Mouse (Mus musculus): ENCODE measurements at regions not wholly inside any gene's neighbourhood (a gene's known extent, or its start where the extent isn't known, plus 50 kb on each side); places are given as distances from the start of the nearest gene placed in this dataset.

DNA sequence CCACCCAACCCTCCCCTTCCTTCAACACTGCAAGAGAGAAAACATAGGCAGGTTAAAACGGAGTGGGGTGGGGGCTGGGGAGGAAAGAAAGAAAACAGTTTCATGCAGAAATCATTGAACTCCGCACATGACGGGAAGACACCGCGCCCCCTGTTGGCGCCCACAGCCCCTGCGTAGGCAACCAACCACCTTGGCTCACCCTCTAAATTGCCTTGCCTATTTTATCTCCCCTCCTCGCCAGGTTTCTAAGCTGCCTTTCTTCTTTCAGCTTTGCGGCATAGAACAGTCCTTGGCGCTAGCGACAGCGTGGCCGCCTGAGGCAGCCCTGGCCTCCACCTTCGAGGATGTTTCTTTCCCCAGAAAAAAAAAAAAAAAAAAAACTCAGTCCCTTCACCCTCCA is 211.1 kb upstream of the H2al1a start:
- H3K4me2 ChIP-seq = peak overlapping the region; percentile 53
- H3K4me1 ChIP-seq (replicated peaks) = no peaks in the 10 kb centered on the region
- H3K27ac ChIP-seq (ENCODE audit: poor library complexity, severe bottlenecking) = no peak overlapping the region
- H3K4me3 ChIP-seq = peak overlapping the region; percentile 12; the same call in 1 of the 2 replicates
- 11% methylated on average over 10 of the region's 14 CpGs for WGBS
- H3K9me3 ChIP-seq (replicated peaks) = no peaks in the 10 kb centered on the region
- ATAC-seq (ENCODE audit: insufficient number of reproducible peaks, low FRiP score) = no peak
- H3K27me3 ChIP-seq (replicated peaks) = no peaks in the 10 kb centered on the region
- H3K36me3 ChIP-seq = no peaks in the 10 kb centered on the region
- no peak overlapping the region for H3K9ac ChIP-seq

- Histone ChIP-seq H3K9me3 (replicated peaks) (no peaks in the 10 kb centered on the region), H3K36me3 (no peaks in the 10 kb centered on the region), H3K27me3 (replicated peaks) (no peaks in the 10 kb centered on the region), H3K27ac (ENCODE audit: poor library complexity, severe bottlenecking) (no peak overlapping the region), H3K4me1 (replicated peaks) (no peaks in the 10 kb centered on the region), H3K9ac (no peak overlapping the region), H3K4me2 (peak overlapping the region; percentile 53), H3K4me3 (peak overlapping the region; percentile 12; the same call in 1 of the 2 replicates)
- WGBS = 29% methylated on average over 10 of the region's 10 CpGs
- no peak for ATAC-seq (ENCODE audit: insufficient number of reproducible peaks, low FRiP score)
Observed at GRCm38 (mm10) chrX:11088506-11088905, 210.6 kb upstream of the H2al1a start.

DNA sequence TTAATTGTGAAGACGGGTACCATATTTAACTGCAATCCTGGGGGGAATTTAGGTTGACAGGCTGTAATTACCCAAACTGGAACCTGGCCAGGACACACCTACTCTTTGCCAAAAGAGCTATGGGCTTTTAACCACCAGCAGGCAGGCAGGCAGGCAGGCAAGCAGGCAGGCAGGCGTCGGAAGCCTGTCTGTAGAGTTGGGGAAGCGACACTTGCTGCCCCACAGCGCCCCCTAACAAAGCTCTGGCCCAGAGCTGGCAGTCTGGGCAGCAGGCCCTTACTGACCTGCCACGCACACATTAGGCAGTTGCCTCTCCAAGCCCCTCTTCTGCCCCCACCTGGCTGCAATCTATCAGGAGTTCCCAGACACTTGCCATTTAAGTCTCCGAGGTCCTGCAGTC is 208.6 kb upstream of the H2al1a start:
- no peak overlapping the region for H3K4me3 ChIP-seq
- H3K9me3 ChIP-seq (replicated peaks) = no peaks in the 10 kb centered on the region
- H3K9ac ChIP-seq = no peak overlapping the region
- no peaks in the 10 kb centered on the region for H3K36me3 ChIP-seq
- no peaks in the 10 kb centered on the region for H3K27me3 ChIP-seq (replicated peaks)
- no peak overlapping the region for H3K27ac ChIP-seq (ENCODE audit: poor library complexity, severe bottlenecking)
- ATAC-seq (ENCODE audit: insufficient number of reproducible peaks, low FRiP score) = no peak
- 29% methylated on average over 7 of the region's 7 CpGs for WGBS
- H3K4me2 ChIP-seq = no peak overlapping the region
- H3K4me1 ChIP-seq (replicated peaks) = no peaks in the 10 kb centered on the region

DNA sequence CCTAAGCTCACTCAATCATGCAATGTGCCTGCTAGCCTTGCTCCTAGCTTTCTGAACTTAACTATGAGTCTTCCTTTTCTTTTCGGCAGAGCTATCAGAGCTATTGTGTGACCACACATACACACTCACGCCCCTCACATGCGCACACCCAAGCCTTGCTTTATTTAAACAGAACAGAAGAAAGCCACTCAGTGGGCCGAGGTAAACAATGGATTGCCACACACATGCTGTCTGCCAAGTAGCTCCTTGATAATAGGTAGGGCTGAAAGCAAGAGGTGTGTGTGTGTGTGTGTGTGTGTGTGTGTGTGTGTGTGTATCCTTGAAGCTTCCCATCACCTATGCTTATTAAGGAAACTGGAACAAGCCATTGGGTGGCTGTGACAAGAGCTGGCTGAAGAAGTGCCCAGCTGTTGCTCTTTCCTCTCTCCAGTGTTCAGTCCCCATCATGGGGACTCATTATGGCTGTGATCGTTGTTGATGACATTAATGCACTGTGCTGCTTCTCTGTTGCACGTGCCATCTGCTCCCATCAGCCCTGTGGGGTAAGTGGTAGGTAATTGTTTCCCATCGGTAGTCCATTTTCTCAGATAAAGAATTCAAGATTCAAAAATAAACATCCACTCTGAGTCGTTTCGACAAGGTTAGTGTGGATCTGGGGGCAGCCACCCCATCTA is 201.3 kb upstream of the H2al1a start:
- H3K36me3 ChIP-seq = no peaks in the 10 kb centered on the region
- H3K4me3 ChIP-seq = no peak overlapping the region
- H3K4me1 ChIP-seq (replicated peaks) = no peaks in the 10 kb centered on the region
- ATAC-seq (ENCODE audit: insufficient number of reproducible peaks, low FRiP score) = no peak
- no peak overlapping the region for H3K4me2 ChIP-seq
- H3K27me3 ChIP-seq (replicated peaks) = peaks cover 5% of the 10 kb centered on the region; the same call in 1 of the 2 replicates
- H3K9me3 ChIP-seq (replicated peaks) = no peaks in the 10 kb centered on the region
- WGBS = 58% methylated on average over 9 of the region's 9 CpGs
- H3K27ac ChIP-seq (ENCODE audit: poor library complexity, severe bottlenecking) = no peak overlapping the region
- H3K9ac ChIP-seq = no peak overlapping the region

DNA sequence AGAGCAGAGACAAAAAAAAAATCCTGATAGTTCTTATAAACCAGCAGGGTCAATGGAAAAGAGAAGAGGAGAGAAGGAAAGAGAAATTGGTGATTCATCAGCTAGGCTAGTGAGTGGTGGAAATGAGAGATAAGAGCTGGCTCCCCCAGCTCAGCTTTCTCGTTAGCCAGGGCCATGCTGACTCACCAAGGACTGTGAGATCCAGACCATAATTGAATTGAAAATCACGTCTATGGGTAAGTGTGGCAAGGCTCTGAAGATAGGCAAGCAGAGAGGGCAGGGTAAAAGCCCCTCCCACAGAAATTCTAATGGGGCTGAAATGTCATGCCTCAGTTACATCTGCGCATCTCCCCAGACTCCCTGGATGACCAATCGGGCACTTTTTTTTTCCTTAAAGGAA is 200.7 kb upstream of the H2al1a start:
- Histone ChIP-seq H3K9ac (no peak overlapping the region), H3K36me3 (no peaks in the 10 kb centered on the region), H3K27ac (ENCODE audit: poor library complexity, severe bottlenecking) (no peak overlapping the region), H3K9me3 (replicated peaks) (no peaks in the 10 kb centered on the region), H3K27me3 (replicated peaks) (peaks cover 5% of the 10 kb centered on the region; the same call in 1 of the 2 replicates), H3K4me3 (no peak overlapping the region), H3K4me1 (replicated peaks) (no peaks in the 10 kb centered on the region), H3K4me2 (no peak overlapping the region)
- WGBS = 41% methylated on average over 4 of the region's 4 CpGs
- ATAC-seq (ENCODE audit: insufficient number of reproducible peaks, low FRiP score) = no peak

DNA sequence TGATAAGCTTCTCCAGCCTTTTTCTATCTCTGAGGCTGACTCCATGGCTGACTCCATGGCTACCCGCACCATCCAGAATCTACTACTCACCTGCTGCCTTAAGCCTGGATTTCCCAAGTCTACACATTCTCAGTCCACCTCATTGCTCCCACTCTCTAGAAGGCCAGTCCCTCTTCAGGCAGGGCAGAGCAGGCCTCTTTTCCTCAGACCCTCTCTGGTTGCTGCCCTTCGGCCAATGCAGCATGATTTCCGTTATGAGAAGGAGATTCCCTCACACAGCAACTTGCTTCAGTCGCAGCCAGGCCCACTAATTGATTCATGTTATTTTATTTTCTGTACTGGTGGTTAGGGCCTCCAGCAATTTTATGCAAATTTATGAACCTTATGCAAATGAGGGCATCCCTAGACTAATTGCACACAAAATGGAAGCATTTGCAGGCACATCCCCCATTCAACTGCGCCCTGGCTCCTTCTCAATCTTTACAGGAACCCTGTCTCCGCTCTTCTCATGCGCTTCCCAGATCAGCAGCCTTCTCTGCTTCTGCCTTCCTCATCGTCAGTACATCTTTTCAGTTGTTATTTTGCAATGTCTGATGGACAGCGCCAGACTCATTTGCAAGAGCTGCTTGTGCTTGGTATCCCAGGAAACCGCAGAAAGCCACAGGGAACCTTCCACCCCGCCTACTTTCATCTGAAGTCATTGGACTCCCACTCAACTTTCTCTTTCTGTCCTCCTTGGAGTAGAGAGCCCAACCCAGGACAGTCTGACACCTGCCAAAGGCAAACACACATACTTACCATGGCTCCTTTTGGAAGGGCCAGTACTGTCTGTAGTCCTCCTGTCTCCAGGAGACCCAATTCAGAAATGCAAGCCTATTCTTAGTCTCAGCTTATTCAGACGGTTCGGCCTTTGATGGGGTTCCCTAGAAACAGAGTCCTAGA is 199.6 kb upstream of the H2al1a start:
- ATAC-seq (ENCODE audit: insufficient number of reproducible peaks, low FRiP score) = no peak
- H3K27me3 ChIP-seq (replicated peaks) = peaks cover 5% of the 10 kb centered on the region; the same call in 1 of the 2 replicates
- no peak overlapping the region for H3K4me3 ChIP-seq
- H3K27ac ChIP-seq (ENCODE audit: poor library complexity, severe bottlenecking) = no peak overlapping the region
- H3K9ac ChIP-seq = no peak overlapping the region
- no peaks in the 10 kb centered on the region for H3K36me3 ChIP-seq
- H3K4me1 ChIP-seq (replicated peaks) = no peaks in the 10 kb centered on the region
- WGBS = 69% methylated on average over 13 of the region's 13 CpGs
- H3K9me3 ChIP-seq (replicated peaks) = no peaks in the 10 kb centered on the region
- H3K4me2 ChIP-seq = no peak overlapping the region

- Histone ChIP-seq H3K9me3 (replicated peaks) (no peaks in the 10 kb centered on the region), H3K4me1 (replicated peaks) (no peaks in the 10 kb centered on the region), H3K27ac (ENCODE audit: poor library complexity, severe bottlenecking) (no peak overlapping the region), H3K4me3 (no peak overlapping the region), H3K27me3 (replicated peaks) (peaks cover 9% of the 10 kb centered on the region; the same call in 1 of the 2 replicates), H3K4me2 (no peak overlapping the region), H3K36me3 (no peaks in the 10 kb centered on the region), H3K9ac (no peak overlapping the region)
- ATAC-seq (ENCODE audit: insufficient number of reproducible peaks, low FRiP score) = no peak
- whole genome bisulfite sequencing = 38% methylated on average over 3 of the region's 3 CpGs
Observed at GRCm38 (mm10) chrX:11100935-11101334, 198.1 kb upstream of the H2al1a start.

- no peak for ATAC-seq (ENCODE audit: insufficient number of reproducible peaks, low FRiP score)
- Histone ChIP-seq H3K4me3 (no peak overlapping the region), H3K36me3 (no peaks in the 10 kb centered on the region), H3K27me3 (replicated peaks) (0 out of 2 replicates have a peak, but pooled peaks cover 13% of the 10 kb centered on the region), H3K9me3 (replicated peaks) (no peaks in the 10 kb centered on the region), H3K4me1 (replicated peaks) (no peaks in the 10 kb centered on the region), H3K4me2 (no peak overlapping the region), H3K9ac (no peak overlapping the region), H3K27ac (ENCODE audit: poor library complexity, severe bottlenecking) (no peak overlapping the region)
- WGBS = 86% methylated on average over 2 of the region's 2 CpGs
Observed at GRCm38 (mm10) chrX:11131253-11131652, 167.8 kb upstream of the H2al1a start.

DNA sequence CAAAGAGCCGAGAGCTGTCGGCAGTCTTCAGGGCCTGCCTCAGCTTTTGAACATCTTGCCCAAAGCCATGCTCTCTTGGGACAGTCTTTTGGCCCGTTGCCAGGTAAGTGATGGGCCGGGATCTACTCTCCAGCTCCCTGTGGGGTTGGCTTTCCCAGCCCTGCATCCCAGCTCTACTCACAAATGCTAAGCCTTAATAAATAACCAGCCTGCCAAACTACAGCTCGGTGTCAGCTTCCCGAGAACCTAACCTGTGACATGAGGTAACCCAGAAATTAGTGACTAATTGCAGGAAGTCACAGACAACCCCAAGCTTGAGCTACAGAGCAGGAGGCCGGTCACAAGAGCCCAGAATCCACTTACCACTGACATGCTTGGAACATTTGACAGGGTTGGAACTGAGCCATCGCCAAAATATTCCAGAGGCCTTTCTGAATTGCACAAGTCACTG is 159.1 kb upstream of the H2al1a start:
- no peaks in the 10 kb centered on the region for H3K36me3 ChIP-seq
- no peak overlapping the region for H3K4me3 ChIP-seq
- no peak overlapping the region for H3K27ac ChIP-seq (ENCODE audit: poor library complexity, severe bottlenecking)
- no peaks in the 10 kb centered on the region for H3K9me3 ChIP-seq (replicated peaks)
- H3K9ac ChIP-seq = no peak overlapping the region
- H3K4me2 ChIP-seq = no peak overlapping the region
- peaks cover 8% of the 10 kb centered on the region; the same call in 1 of the 2 replicates for H3K4me1 ChIP-seq (replicated peaks)
- ATAC-seq (ENCODE audit: insufficient number of reproducible peaks, low FRiP score) = no peak
- no peaks in the 10 kb centered on the region; the same call in 1 of the 2 replicates for H3K27me3 ChIP-seq (replicated peaks)
- WGBS = 51% methylated on average over 8 of the region's 8 CpGs

DNA sequence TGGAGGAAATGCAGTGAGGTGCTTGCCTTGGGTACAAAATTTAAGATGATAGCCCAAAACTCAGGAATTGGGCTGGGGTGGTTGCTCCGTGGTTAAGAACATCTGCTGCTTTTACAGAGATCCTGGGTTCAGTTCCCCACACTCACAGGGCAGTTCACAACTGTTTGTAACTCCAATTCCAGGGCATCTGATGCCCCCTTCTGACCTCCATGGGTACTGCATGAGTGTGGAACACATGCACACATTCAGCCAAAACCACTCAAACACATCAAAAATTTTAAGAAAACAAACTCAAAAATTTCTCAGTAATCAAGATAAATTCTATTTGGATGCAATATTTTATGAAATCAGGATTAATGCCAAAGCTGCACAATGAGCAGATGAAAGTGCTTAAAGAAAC is 157.8 kb upstream of the H2al1a start:
- ATAC-seq (ENCODE audit: insufficient number of reproducible peaks, low FRiP score) = no peak
- Histone ChIP-seq H3K9ac (no peak overlapping the region), H3K27me3 (replicated peaks) (no peaks in the 10 kb centered on the region; the same call in 1 of the 2 replicates), H3K4me1 (replicated peaks) (peaks cover 8% of the 10 kb centered on the region; the same call in 1 of the 2 replicates), H3K36me3 (no peaks in the 10 kb centered on the region), H3K4me3 (no peak overlapping the region), H3K4me2 (no peak overlapping the region), H3K27ac (ENCODE audit: poor library complexity, severe bottlenecking) (no peak overlapping the region), H3K9me3 (replicated peaks) (no peaks in the 10 kb centered on the region)
- WGBS = 83% methylated on average over 1 of the region's 1 CpGs

- H3K9me3 ChIP-seq (replicated peaks) = no peaks in the 10 kb centered on the region
- no peaks in the 10 kb centered on the region for H3K4me1 ChIP-seq (replicated peaks)
- ATAC-seq (ENCODE audit: insufficient number of reproducible peaks, low FRiP score) = no peak
- 63% methylated on average over 2 of the region's 2 CpGs for WGBS
- no peak overlapping the region for H3K4me3 ChIP-seq
- no peaks in the 10 kb centered on the region for H3K36me3 ChIP-seq
- H3K9ac ChIP-seq = no peak overlapping the region
- H3K27ac ChIP-seq (ENCODE audit: poor library complexity, severe bottlenecking) = no peak overlapping the region
- H3K4me2 ChIP-seq = no peak overlapping the region
- H3K27me3 ChIP-seq (replicated peaks) = no peaks in the 10 kb centered on the region
Observed at GRCm38 (mm10) chrX:11158416-11158815, 140.6 kb upstream of the H2al1a start.
